Mouse (Mus musculus) MEL (cell line): ENCODE measurements at regions not wholly inside any gene's neighbourhood (a gene's known extent, or its start where the extent isn't known, plus 50 kb on each side); places are given as distances from the start of the nearest gene placed in this dataset.

ENCODE experiments used
- DNase-seq: peaks from one replicate; pipeline ENCODE4 v3.0.0; 2011; ENCODE audit warnings: low read depth, low spot score
- H3K27ac ChIP-seq: 2 replicates; pipeline ENCODE4 v1.5.1; 2012; ENCODE audit warnings: low read depth, mild to moderate bottlenecking, control low read depth, low read length, moderate library complexity; ENCODE audit not compliant: control insufficient read depth
- H3K27me3 ChIP-seq, 2 experiments: fragments of 150-350 bp in 1 of 2; sonication (generic) in 1 of 2; 2 replicates each; pipeline ENCODE4 v1.6.1; 2012; ENCODE audit warnings: low read length in 2 of 2, mild to moderate bottlenecking in 2 of 2, improper control_type of control experiment in 1 of 2, moderate library complexity in 1 of 2; ENCODE audit not compliant: insufficient read depth in 2 of 2, control insufficient read depth in 1 of 2
- H3K36me3 ChIP-seq, 2 experiments: 2 replicates each; pipeline ENCODE4 v1.6.1; 2012 to 2014; ENCODE audit warnings: low read length in 2 of 2, improper control_type of control experiment in 1 of 2, inconsistent platforms in 1 of 2, mild to moderate bottlenecking in 1 of 2; ENCODE audit not compliant: insufficient read depth in 2 of 2, control insufficient read depth in 1 of 2
- H3K4me1 ChIP-seq, 2 experiments: fragments of 150-350 bp in 1 of 2; sonication (generic) in 1 of 2; 2 replicates each; pipeline ENCODE4 v1.6.1; 2012; ENCODE audit warnings: low read length in 2 of 2, improper control_type of control experiment in 1 of 2, mild to moderate bottlenecking in 1 of 2; ENCODE audit not compliant: insufficient read depth in 2 of 2, control insufficient read depth in 1 of 2
- H3K4me3 ChIP-seq, 2 experiments: fragments of 150-350 bp in 1 of 2; sonication (generic) in 1 of 2; 2 replicates each; pipeline ENCODE4 v1.5.1; 2012; ENCODE audit warnings: low read depth in 2 of 2, low read length in 2 of 2, mild to moderate bottlenecking in 2 of 2, moderate library complexity in 2 of 2, control low read depth in 1 of 2, improper control_type of control experiment in 1 of 2; ENCODE audit not compliant: control insufficient read depth in 1 of 2, insufficient read depth in 1 of 2
- H3K79me2 ChIP-seq: 2 replicates; pipeline ENCODE4 v1.6.1; 2012; ENCODE audit warnings: mild to moderate bottlenecking, low read length, moderate library complexity; ENCODE audit not compliant: control insufficient read depth, poor library complexity, insufficient read depth
- H3K9ac ChIP-seq: 2 replicates; pipeline ENCODE4 v1.6.1; 2012; ENCODE audit warnings: low read depth, mild to moderate bottlenecking, control low read depth, low read length, moderate library complexity; ENCODE audit not compliant: control insufficient read depth, poor library complexity, severe bottlenecking
- H3K9me3 ChIP-seq: fragments of 150-350 bp; sonication (generic); replicated peaks from 2 replicates; pipeline ENCODE4 v1.6.1; 2012; ENCODE audit warnings: mild to moderate bottlenecking, low read length, improper control_type of control experiment, moderate library complexity; ENCODE audit not compliant: insufficient read depth
- CHD2 ChIP-seq: IDR thresholded peaks from 2 replicates; pipeline ENCODE4 v1.6.1; 2011; ENCODE audit warnings: low read length, improper control_type of control experiment
- CTCF ChIP-seq, 3 experiments: IDR thresholded peaks in 2 of 3; conservative IDR thresholded peaks in 1 of 3; 2 replicates each; pipeline ENCODE4 v1.5.1; 2011 to 2012; ENCODE audit warnings: low read length in 3 of 3, low read depth in 2 of 3, mild to moderate bottlenecking in 2 of 3, improper control_type of control experiment in 1 of 3, inconsistent platforms in 1 of 3, mixed read lengths in 1 of 3, moderate library complexity in 1 of 3; ENCODE audit not compliant: control insufficient read depth in 1 of 3, insufficient read depth in 1 of 3, poor library complexity in 1 of 3, severe bottlenecking in 1 of 3
- EP300 ChIP-seq, 2 experiments: IDR thresholded peaks; 2 replicates each; pipeline ENCODE4 v1.6.1; 2011; ENCODE audit warnings: improper control_type of control experiment in 2 of 2, low read length in 2 of 2, low read depth in 1 of 2, mild to moderate bottlenecking in 1 of 2
- ETS1 ChIP-seq: IDR thresholded peaks from 2 replicates; pipeline ENCODE4 v1.6.1; 2012; ENCODE audit warnings: low read depth, mild to moderate bottlenecking, inconsistent platforms, low read length, improper control_type of control experiment, moderate library complexity
- GABPA ChIP-seq: IDR thresholded peaks from 2 replicates; pipeline ENCODE4 v1.6.1; 2012; ENCODE audit warnings: low read depth, mild to moderate bottlenecking, inconsistent platforms, low read length, improper control_type of control experiment, moderate library complexity
- HCFC1 ChIP-seq: IDR thresholded peaks from 2 replicates; pipeline ENCODE4 v1.6.1; 2012; ENCODE audit warnings: low read depth, mild to moderate bottlenecking, inconsistent platforms, low read length, improper control_type of control experiment, moderate library complexity
- KAT2A ChIP-seq: conservative IDR thresholded peaks from 2 replicates; pipeline ENCODE4 v1.6.1; 2012; ENCODE audit warnings: low read depth, low read length, improper control_type of control experiment, inconsistent platforms
- MAFK ChIP-seq: IDR thresholded peaks from 2 replicates; pipeline ENCODE4 v1.6.1; 2011; ENCODE audit warnings: low read depth, mild to moderate bottlenecking, low read length, improper control_type of control experiment, borderline replicate concordance
- MAZ ChIP-seq: IDR thresholded peaks from 2 replicates; pipeline ENCODE4 v1.6.1; 2012; ENCODE audit warnings: low read depth, mild to moderate bottlenecking, inconsistent platforms, low read length, improper control_type of control experiment
- MEF2A ChIP-seq: IDR thresholded peaks from 2 replicates; pipeline ENCODE4 v1.6.1; 2014; ENCODE audit warnings: low read depth, mild to moderate bottlenecking, inconsistent platforms, low read length, improper control_type of control experiment; ENCODE audit not compliant: poor library complexity, insufficient replicate concordance, severe bottlenecking; ENCODE audit errors: extremely low read depth
- MXI1 ChIP-seq: IDR thresholded peaks from 2 replicates; pipeline ENCODE4 v1.6.1; 2011; ENCODE audit warnings: mild to moderate bottlenecking, low read depth, low read length, improper control_type of control experiment
- NELFE ChIP-seq: IDR thresholded peaks from 2 replicates; pipeline ENCODE4 v1.6.1; 2011; ENCODE audit warnings: low read depth, low read length, improper control_type of control experiment
- SIN3A ChIP-seq: IDR thresholded peaks from 2 replicates; pipeline ENCODE4 v1.6.1; 2012; ENCODE audit warnings: low read length, improper control_type of control experiment, inconsistent platforms
- SMC3 ChIP-seq: IDR thresholded peaks from 2 replicates; pipeline ENCODE4 v1.6.1; 2011; ENCODE audit warnings: low read depth, low read length, improper control_type of control experiment
- TAL1 ChIP-seq: IDR thresholded peaks from 2 replicates; pipeline ENCODE4 v1.6.1; 2012; ENCODE audit warnings: mild to moderate bottlenecking, inconsistent platforms, low read length, moderate library complexity, mixed read lengths
- UBTF ChIP-seq: IDR thresholded peaks from 2 replicates; pipeline ENCODE4 v1.6.1; 2012; ENCODE audit warnings: low read depth, mild to moderate bottlenecking, inconsistent platforms, low read length, improper control_type of control experiment, moderate library complexity, borderline replicate concordance; ENCODE audit not compliant: insufficient read depth
- USF1 ChIP-seq: IDR thresholded peaks from 2 replicates; pipeline ENCODE4 v1.6.1; 2014; ENCODE audit warnings: low read depth, mild to moderate bottlenecking, inconsistent platforms, low read length, improper control_type of control experiment, moderate library complexity
- USF2 ChIP-seq, 2 experiments: IDR thresholded peaks; 2 replicates each; pipeline ENCODE4 v1.6.1; 2011 to 2012; ENCODE audit warnings: improper control_type of control experiment in 2 of 2, low read length in 2 of 2, borderline replicate concordance in 1 of 2, inconsistent platforms in 1 of 2, low read depth in 1 of 2, mild to moderate bottlenecking in 1 of 2; ENCODE audit not compliant: insufficient read depth in 1 of 2
- ZC3H11A ChIP-seq: IDR thresholded peaks from 2 replicates; pipeline ENCODE4 v1.6.1; 2012; ENCODE audit warnings: low read depth, mild to moderate bottlenecking, inconsistent platforms, low read length, improper control_type of control experiment
- ZNF384 ChIP-seq: IDR thresholded peaks from 2 replicates; pipeline ENCODE4 v1.6.1; 2012; ENCODE audit warnings: low read depth, mild to moderate bottlenecking, inconsistent platforms, low read length, improper control_type of control experiment

- H3K9ac ChIP-seq: no peak overlapping the region
- H3K4me3 ChIP-seq: no peak overlapping the region
- H3K4me1 ChIP-seq: no peaks in the 10 kb centered on the region
- TF ChIP-seq TAL1: no peak
- TF ChIP-seq MAZ: no peak
- TF ChIP-seq CHD2: no peak
- TF ChIP-seq ETS1: no peak
- TF ChIP-seq MAFK: no peak
- no peak for TF ChIP-seq MEF2A
- TF ChIP-seq USF2 (IDR thresholded peaks at IDR 0.05; ENCODE audit: borderline replicate concordance in 1 of 2, insufficient read depth in 1 of 2, low read depth in 1 of 2, low read length in 2 of 2): no peak
- TF ChIP-seq NELFE: no peak
- TF ChIP-seq UBTF: no peak
- TF ChIP-seq HCFC1: no peak
- no peak for TF ChIP-seq SIN3A
- TF ChIP-seq ZNF384: no peak
- TF ChIP-seq ZC3H11A: no peak
- no peak for TF ChIP-seq EP300 (IDR thresholded peaks at IDR 0.05; ENCODE audit: low read depth in 1 of 2, low read length in 2 of 2)
- no peak for TF ChIP-seq USF1
- TF ChIP-seq CTCF (IDR thresholded peaks at IDR 0.05 in 2 of 3, conservative IDR thresholded peaks at IDR 0.05 in 1 of 3; ENCODE audit: control insufficient read depth in 1 of 3, insufficient read depth in 1 of 3, low read depth in 2 of 3, low read length in 3 of 3, poor library complexity in 1 of 3, severe bottlenecking in 1 of 3): no peak
- TF ChIP-seq MXI1: no peak
- TF ChIP-seq KAT2A: no peak
- no peak for TF ChIP-seq SMC3
- no peaks in the 10 kb centered on the region for H3K79me2 ChIP-seq
- H3K9me3 ChIP-seq: no peaks in the 10 kb centered on the region
- H3K27ac ChIP-seq: no peak overlapping the region
- no peaks in the 10 kb centered on the region for H3K36me3 ChIP-seq
- DNase-seq: no peak
- no peaks in the 10 kb centered on the region for H3K27me3 ChIP-seq
These were observed 112.9 kb downstream of the Sall1 start for GRCm38 (mm10) chr8:88931050-88931449.

DNA sequence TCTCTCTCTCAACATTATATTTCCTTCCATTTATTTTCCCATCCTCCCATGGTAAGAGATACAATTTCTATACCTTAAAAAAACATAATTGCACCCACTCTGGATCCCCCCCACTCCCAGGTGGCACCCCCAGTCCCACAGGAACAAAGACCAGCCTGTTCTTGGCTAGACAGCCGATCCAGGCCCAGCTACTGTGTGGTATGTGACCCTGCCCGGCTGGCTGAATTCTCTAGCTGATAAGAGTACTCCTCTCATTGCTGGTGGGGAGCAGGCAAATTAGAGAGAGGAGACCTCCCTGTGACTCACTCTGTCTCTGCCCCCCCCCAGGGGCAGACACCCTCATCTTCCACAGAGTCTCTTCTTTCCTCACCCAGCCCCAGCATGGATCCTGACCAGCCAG, 113.6 kb downstream of the Sall1 start:
- Histone ChIP-seq H3K9ac (no peak overlapping the region), H3K9me3 (no peaks in the 10 kb centered on the region), H3K27me3 (no peaks in the 10 kb centered on the region), H3K36me3 (no peaks in the 10 kb centered on the region), H3K27ac (no peak overlapping the region), H3K4me3 (no peak overlapping the region), H3K4me1 (no peaks in the 10 kb centered on the region), H3K79me2 (no peaks in the 10 kb centered on the region)
- no peak for DNase-seq
- no peak for TF ChIP-seq HCFC1
- TF ChIP-seq NELFE: no peak
- no peak for TF ChIP-seq TAL1
- no peak for TF ChIP-seq GABPA
